Mouse (Mus musculus): ENCODE data around the gene Six5.

- no peak for TF ChIP-seq CTCF (IDR thresholded peaks at IDR 0.05; ENCODE audit: borderline replicate concordance, insufficient read depth, low read length)
- no peak for TF ChIP-seq POLR2A (IDR thresholded peaks at IDR 0.05; ENCODE audit: low read depth, low read length)
These were observed 28.5 kb upstream of the Six5 start for GRCm38 (mm10) chr7:19065896-19066295.
